Mouse (Mus musculus) megakaryocyte, embryonic 14.5 days (primary cell): ENCODE results near the gene Kcnj6.

ENCODE experiments used
- FLI1 ChIP-seq: IDR thresholded peaks from 2 replicates; pipeline ENCODE4 v1.6.1; 2012; ENCODE audit warnings: low read length, inconsistent platforms, mixed read lengths
- GATA1 ChIP-seq: IDR thresholded peaks from 3 replicates; pipeline ENCODE4 v1.6.1; 2012; ENCODE audit warnings: mixed read lengths, low read length, inconsistent platforms, borderline replicate concordance

DNA sequence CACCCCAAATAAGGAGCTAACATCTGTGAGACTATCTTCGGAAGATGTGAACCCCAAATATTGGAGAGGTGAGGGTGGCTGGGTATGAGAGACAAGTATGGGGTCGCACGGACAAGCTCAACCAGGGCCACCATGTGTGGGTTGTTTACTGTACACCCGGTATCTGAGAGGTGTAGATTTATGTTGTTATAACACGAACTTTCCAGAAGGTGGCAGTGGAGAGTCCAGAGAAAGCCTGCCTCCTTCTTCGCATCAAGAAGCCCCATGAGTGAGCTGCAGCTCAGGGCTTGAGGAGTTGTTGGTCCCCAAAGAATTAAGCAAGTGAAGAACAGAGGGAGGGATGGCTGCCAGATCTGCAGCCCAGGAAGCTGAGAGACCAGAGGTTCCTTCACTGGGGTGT is 181.1 kb downstream of the Kcnj6 start:
- TF ChIP-seq GATA1: no peak
- no peak for TF ChIP-seq FLI1
